Mouse (Mus musculus): Measurements from ENCODE around the gene St3gal2. TPM values are rescaled to one million over a fixed set of nuclear protein-coding genes. Genes with fewer than 3 reads are reported as not detected.
"Not testable (repeated sequence)": the region's sequence is repeated elsewhere in the genome, so short reads cannot be mapped to it uniquely, and the experiment has no call there.

St3gal2 gene
- polyA plus RNA-seq, 1 experiment: 55.7 TPM

GRCm38 (mm10) chr8:110981304-110981703 is 61.6 kb downstream of the St3gal2 start:
- Histone ChIP-seq H3K4me1 (ENCODE audit: control insufficient read depth, insufficient read depth, low read length) (peaks cover 7% of the 10 kb centered on the region; the same call in 1 of the 2 replicates), H3K27ac (ENCODE audit: insufficient read depth, low read length) (no peak overlapping the region), H3K4me3 (ENCODE audit: insufficient read depth, low read length) (no peak overlapping the region)
- TF ChIP-seq POLR2A (IDR thresholded peaks at IDR 0.05; ENCODE audit: low read depth, low read length) (no peak), CTCF (IDR thresholded peaks at IDR 0.05; ENCODE audit: borderline replicate concordance, insufficient read depth, low read length) (no peak)

GRCm38 (mm10) chr8:110987805-110988744 is 68.4 kb downstream of the St3gal2 start:
- Histone ChIP-seq H3K27ac (ENCODE audit: insufficient read depth, low read length) (no peak overlapping the region), H3K4me1 (ENCODE audit: control insufficient read depth, insufficient read depth, low read length) (no peaks in the 10 kb centered on the region), H3K4me3 (ENCODE audit: insufficient read depth, low read length) (no peak overlapping the region)
- TF ChIP-seq POLR2A (IDR thresholded peaks at IDR 0.05; ENCODE audit: low read depth, low read length) (no peak), CTCF (IDR thresholded peaks at IDR 0.05; ENCODE audit: borderline replicate concordance, insufficient read depth, low read length) (no peak)

- Histone ChIP-seq H3K4me1 (ENCODE audit: control insufficient read depth, insufficient read depth, low read length) (no peaks in the 10 kb centered on the region), H3K4me3 (ENCODE audit: insufficient read depth, low read length) (no peak overlapping the region), H3K27ac (ENCODE audit: insufficient read depth, low read length) (no peak overlapping the region)
- TF ChIP-seq POLR2A (IDR thresholded peaks at IDR 0.05; ENCODE audit: low read depth, low read length) (no peak), CTCF (IDR thresholded peaks at IDR 0.05; ENCODE audit: borderline replicate concordance, insufficient read depth, low read length) (no peak)
Observed at GRCm38 (mm10) chr8:110990017-110990416, 70.3 kb downstream of the St3gal2 start.

- Histone ChIP-seq H3K4me1 (ENCODE audit: control insufficient read depth, insufficient read depth, low read length) (peaks cover 4% of the 10 kb centered on the region; the same call in 1 of the 2 replicates), H3K4me3 (ENCODE audit: insufficient read depth, low read length) (peak overlapping the region; percentile 71), H3K27ac (ENCODE audit: insufficient read depth, low read length) (peak overlapping the region; percentile 35)
- no peak for TF ChIP-seq CTCF (IDR thresholded peaks at IDR 0.05; ENCODE audit: borderline replicate concordance, insufficient read depth, low read length)
- TF ChIP-seq POLR2A (IDR thresholded peaks at IDR 0.05; ENCODE audit: low read depth, low read length): no peak
Observed at GRCm38 (mm10) chr8:110996641-110997430, 77.1 kb downstream of the St3gal2 start.

GRCm38 (mm10) chr8:110997547-110998531 is 78.1 kb downstream of the St3gal2 start, which contains the start of gene Ddx19a:
Gene Ddx19a, minus strand, starts transcription at chr8:110997800.
- Histone ChIP-seq H3K27ac (ENCODE audit: insufficient read depth, low read length) (peak within 1 kb of the TSS; percentile 66), H3K4me1 (ENCODE audit: control insufficient read depth, insufficient read depth, low read length) (peaks cover 4% of the 10 kb centered on the region; the same call in 1 of the 2 replicates), H3K4me3 (ENCODE audit: insufficient read depth, low read length) (peak within 1 kb of the TSS; percentile 71)
- peak; percentile 91 for TF ChIP-seq POLR2A (IDR thresholded peaks at IDR 0.05; ENCODE audit: low read depth, low read length)
- no peak for TF ChIP-seq CTCF (IDR thresholded peaks at IDR 0.05; ENCODE audit: borderline replicate concordance, insufficient read depth, low read length)

GRCm38 (mm10) chr8:111010230-111010991 is 90.7 kb downstream of the St3gal2 start:
- H3K27ac ChIP-seq (ENCODE audit: insufficient read depth, low read length); H3K4me1 ChIP-seq (ENCODE audit: control insufficient read depth, insufficient read depth, low read length); H3K4me3 ChIP-seq (ENCODE audit: insufficient read depth, low read length): not testable (repeated sequence)

Other genes with a start within 250 kb of the St3gal2 start
- gene Mtss1l, start 198.4 kb upstream of the St3gal2 start, polyA plus RNA-seq (2011; ENCODE audit: insufficient read length, low read depth, missing spikeins): 33.7 and 54.3 TPM in 2 replicates
- gene Il34, start 114.0 kb upstream of the St3gal2 start, polyA plus RNA-seq (2011; ENCODE audit: insufficient read length, low read depth, missing spikeins): 2.7 and 5.0 TPM in 2 replicates
- 44.9 and 49.1 TPM in 2 replicates for gene Cog4, start 73.3 kb upstream of the St3gal2 start, polyA plus RNA-seq (2011; ENCODE audit: insufficient read length, low read depth, missing spikeins)
- 113 and 124 TPM in 2 replicates for gene Sf3b3, start 73.1 kb upstream of the St3gal2 start, polyA plus RNA-seq (2011; ENCODE audit: insufficient read length, low read depth, missing spikeins)
- 7.0 and 8.4 TPM in 2 replicates for gene Fuk, start 17.4 kb upstream of the St3gal2 start, polyA plus RNA-seq (2011; ENCODE audit: insufficient read length, low read depth, missing spikeins)
- 46.0 and 46.8 TPM in 2 replicates for gene Ddx19a, start 77.9 kb downstream of the St3gal2 start, polyA plus RNA-seq (2011; ENCODE audit: insufficient read length, low read depth, missing spikeins)
- gene Ddx19b, start 111.8 kb downstream of the St3gal2 start, polyA plus RNA-seq (2011; ENCODE audit: insufficient read length, low read depth, missing spikeins): 7.8 and 8.5 TPM in 2 replicates
- 192 and 194 TPM in 2 replicates for gene Aars, start 113.2 kb downstream of the St3gal2 start, polyA plus RNA-seq (2011; ENCODE audit: insufficient read length, low read depth, missing spikeins)
- not detected in 2 replicates for gene Exosc6, start 136.4 kb downstream of the St3gal2 start, polyA plus RNA-seq (2011; ENCODE audit: insufficient read length, low read depth, missing spikeins)
- not detected in 2 replicates for gene Clec18a, start 172.5 kb downstream of the St3gal2 start, polyA plus RNA-seq (2011; ENCODE audit: insufficient read length, low read depth, missing spikeins)
- 15.1 and 18.5 TPM in 2 replicates for gene Pdpr, start 174.7 kb downstream of the St3gal2 start, polyA plus RNA-seq (2011; ENCODE audit: insufficient read length, low read depth, missing spikeins)